Mouse (Mus musculus) erythroblast, embryonic 14.5 days (primary cell): ENCODE results near the gene 4930550C14Rik. TPM values are rescaled to one million over a fixed set of nuclear protein-coding genes. Genes with fewer than 3 reads are reported as not detected.

ENCODE experiments used
- H3K27me3 ChIP-seq: 2 replicates; pipeline ENCODE4 v1.6.1; 2012; ENCODE audit warnings: inconsistent platforms; ENCODE audit not compliant: control insufficient read depth
- H3K36me3 ChIP-seq: 2 replicates; pipeline ENCODE4 v1.6.1; 2012; ENCODE audit warnings: mild to moderate bottlenecking, inconsistent platforms; ENCODE audit not compliant: control insufficient read depth
- H3K4me1 ChIP-seq: 2 replicates; pipeline ENCODE4 v1.6.1; 2012; ENCODE audit warnings: inconsistent platforms; ENCODE audit not compliant: control insufficient read depth
- H3K4me3 ChIP-seq: replicated peaks from 2 replicates; pipeline ENCODE3; 2012; ENCODE audit warnings: moderate library complexity, mild to moderate bottlenecking, inconsistent platforms
- H3K9me3 ChIP-seq: 2 replicates; pipeline ENCODE4 v1.6.1; 2012; ENCODE audit warnings: low read length, inconsistent platforms, mixed read lengths; ENCODE audit not compliant: control insufficient read depth
- GATA1 ChIP-seq: IDR thresholded peaks from 2 replicates; pipeline ENCODE4 v1.6.1; 2012; ENCODE audit warnings: low read length, inconsistent platforms, mixed read lengths
- TAL1 ChIP-seq: IDR thresholded peaks from 3 replicates; pipeline ENCODE4 v1.6.1; 2012; ENCODE audit warnings: low read length, inconsistent platforms, mixed read lengths
- polyA plus RNA-seq: library from polyadenylated mRNA; stranded (reverse); fragments of >175 nt; gene quantifications from 2 replicates; pipeline ENCODE4 v1.2.3, GENCODE M21; 2012

4930550C14Rik gene
- polyA plus RNA-seq = 0.06 and 0.09 TPM in 2 replicates

DNA sequence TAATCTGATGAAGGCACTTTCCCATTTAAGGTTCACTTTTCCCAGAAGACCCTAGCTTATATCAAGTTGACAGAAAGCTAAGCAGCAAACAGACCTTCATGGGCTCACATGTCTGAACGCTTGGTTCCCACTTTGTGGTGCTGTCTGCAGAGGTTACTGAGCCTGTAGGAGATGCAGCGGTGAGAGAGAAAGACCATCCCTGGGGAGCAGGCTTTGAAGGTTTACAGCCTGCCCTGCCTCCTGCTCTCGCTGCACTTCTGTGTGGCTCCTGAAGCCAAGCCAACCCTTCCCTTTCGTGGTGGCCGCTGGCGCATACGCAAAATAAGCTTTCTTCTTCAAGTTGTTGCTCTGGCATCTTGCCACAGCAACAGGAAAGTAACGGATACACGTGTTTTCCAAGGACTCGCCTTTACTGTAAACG lies at the start of gene 4930550C14Rik:
4930550C14Rik (plus strand) TSS at position 35 of the 421 bp plus-strand sequence.
- H3K4me1 ChIP-seq = peaks cover 7% of the 10 kb centered on the region
- H3K4me3 ChIP-seq = no peak within 1 kb of the TSS
- H3K9me3 ChIP-seq = no peaks in the 10 kb centered on the region
- TF ChIP-seq GATA1 (no peak), TAL1 (no peak)
- H3K27me3 ChIP-seq = no peaks in the 10 kb centered on the region
- no peaks in the 10 kb centered on the region for H3K36me3 ChIP-seq

DNA sequence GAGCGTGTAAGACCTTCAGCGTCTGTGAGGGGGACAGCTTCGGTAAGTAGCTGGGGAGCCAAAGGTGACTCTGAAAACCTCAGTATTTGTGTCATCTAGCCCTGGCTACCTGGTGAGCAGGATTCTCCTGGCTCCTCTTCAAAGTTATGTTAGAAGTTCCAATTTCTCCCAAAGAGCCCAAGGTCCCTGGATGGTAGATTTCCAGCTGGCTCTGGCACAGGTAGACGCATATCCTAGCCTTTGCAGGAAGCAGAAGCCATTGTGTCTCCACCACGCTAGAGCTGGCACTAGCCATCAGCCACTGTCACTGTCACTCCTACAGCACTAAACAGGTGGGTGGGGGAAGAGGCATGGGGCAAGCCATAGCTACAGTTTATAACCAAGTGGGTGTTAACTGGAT lies 49.0 kb upstream of the 4930550C14Rik start:
- Histone ChIP-seq H3K36me3 (no peaks in the 10 kb centered on the region), H3K4me3 (no peak overlapping the region), H3K4me1 (no peaks in the 10 kb centered on the region), H3K27me3 (no peaks in the 10 kb centered on the region), H3K9me3 (no peaks in the 10 kb centered on the region)
- TF ChIP-seq TAL1 = no peak
- no peak for TF ChIP-seq GATA1

DNA sequence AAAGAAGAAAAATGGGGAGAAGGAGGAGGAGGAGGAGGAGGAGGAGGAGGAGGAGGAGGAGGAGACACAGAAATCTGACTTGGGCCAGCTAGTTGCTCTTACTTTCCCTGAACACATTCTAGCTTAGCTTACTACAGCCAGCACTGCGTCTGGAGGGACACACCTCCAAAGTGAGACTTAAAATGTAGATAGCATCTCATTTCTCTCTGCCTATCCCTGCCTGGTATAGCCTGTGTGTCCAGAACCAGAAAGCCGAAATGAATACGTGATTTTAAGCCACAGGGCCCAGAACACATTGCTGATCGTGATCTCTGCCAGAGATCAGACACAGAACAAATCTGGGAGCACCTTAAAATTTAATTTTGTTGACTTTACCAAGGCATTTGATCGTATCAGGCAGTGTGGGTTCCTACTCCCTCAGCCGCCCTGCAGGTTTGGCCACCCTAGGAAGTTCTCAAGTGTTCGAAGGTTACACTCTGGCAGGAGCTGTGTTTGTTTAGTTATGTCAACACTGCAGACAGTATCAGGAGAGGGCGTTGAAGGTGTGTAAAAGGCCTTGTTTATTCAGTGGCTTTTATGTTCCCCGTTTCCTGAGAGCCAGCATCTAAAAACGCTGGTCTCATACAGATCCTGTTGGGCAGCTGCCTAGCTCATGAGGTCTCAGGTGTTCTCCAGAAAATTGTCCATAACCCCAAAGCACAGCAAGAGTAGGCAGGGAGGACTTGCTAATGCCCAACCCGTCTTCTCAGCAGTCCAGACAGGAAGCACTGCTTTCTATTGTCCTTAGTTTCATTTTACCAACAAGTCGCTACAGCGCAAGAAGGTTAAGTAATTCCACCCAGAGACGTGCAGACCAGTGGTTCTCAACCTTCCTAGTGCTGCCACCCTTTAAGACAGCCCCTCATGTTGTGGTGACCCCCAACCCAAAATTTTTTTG lies 45.6 kb upstream of the 4930550C14Rik start:
- Histone ChIP-seq H3K4me1 (no peaks in the 10 kb centered on the region), H3K36me3 (no peaks in the 10 kb centered on the region), H3K4me3 (no peak overlapping the region), H3K9me3 (no peaks in the 10 kb centered on the region), H3K27me3 (no peaks in the 10 kb centered on the region)
- TF ChIP-seq GATA1 (no peak), TAL1 (no peak)

DNA sequence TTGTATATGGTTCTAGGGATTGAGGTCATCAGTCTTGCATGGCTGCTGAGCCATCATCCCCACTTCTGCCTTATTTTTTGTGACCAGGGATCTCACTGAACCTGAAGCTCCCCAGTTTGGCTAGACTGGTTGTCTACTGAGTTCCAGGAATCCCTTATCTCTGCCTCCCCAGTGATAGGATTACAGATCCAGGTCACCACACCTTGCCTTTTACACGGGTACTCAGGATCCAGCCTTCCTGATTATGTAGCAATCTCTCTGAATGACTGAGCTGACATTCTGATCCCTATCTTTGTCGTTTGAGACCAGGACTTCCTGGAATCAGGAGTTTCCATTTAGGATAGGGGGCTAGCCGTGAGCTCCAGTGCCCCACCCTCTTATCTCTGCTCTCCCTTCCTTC lies 30.8 kb upstream of the 4930550C14Rik start:
- H3K4me1 ChIP-seq = no peaks in the 10 kb centered on the region
- TF ChIP-seq TAL1 (no peak), GATA1 (no peak)
- H3K27me3 ChIP-seq = no peaks in the 10 kb centered on the region
- no peaks in the 10 kb centered on the region for H3K9me3 ChIP-seq
- H3K36me3 ChIP-seq = no peaks in the 10 kb centered on the region
- H3K4me3 ChIP-seq = no peak overlapping the region

DNA sequence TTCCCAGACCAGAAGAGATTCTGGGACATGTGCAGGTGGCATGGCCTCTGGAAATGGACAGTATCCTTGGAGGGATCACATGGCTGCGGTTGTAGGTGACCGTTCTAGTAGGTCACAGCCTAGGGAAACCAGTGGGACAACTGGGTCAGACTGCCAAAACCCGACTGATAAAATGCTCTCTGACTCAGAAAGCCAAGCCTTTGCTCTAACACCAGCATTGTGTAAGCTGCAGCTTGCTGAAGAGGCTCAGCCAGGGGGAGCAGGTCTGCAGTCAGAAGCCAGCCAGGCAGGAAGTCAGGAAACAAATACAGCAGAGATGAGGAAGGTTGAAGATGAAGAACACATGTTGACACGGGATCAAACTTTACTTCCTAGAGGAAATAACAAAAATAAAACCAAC lies 26.2 kb upstream of the 4930550C14Rik start:
- H3K27me3 ChIP-seq = no peaks in the 10 kb centered on the region
- TF ChIP-seq TAL1 = no peak
- TF ChIP-seq GATA1 = no peak
- H3K4me1 ChIP-seq = no peaks in the 10 kb centered on the region
- H3K9me3 ChIP-seq = no peaks in the 10 kb centered on the region
- H3K36me3 ChIP-seq = no peaks in the 10 kb centered on the region
- H3K4me3 ChIP-seq = no peak overlapping the region

DNA sequence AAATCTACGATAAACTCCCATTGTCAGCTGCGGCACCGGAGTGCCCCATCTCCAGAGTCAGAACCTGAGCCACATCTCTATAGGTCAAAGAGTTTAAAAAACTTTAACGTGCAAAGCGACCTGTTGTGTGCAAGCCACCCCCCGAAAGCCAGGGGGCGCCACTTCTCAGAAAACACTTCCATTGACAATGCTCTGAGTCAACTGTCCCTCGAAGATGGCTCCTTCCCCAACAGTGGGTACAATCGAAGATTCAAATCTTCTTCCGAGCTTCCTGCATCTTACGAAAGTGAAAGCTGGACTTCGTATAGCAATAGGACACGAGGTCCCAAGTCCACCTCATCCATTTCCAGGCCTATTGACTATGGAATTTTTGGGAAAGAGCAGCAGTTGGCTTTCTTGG lies 25.3 kb upstream of the 4930550C14Rik start:
- no peaks in the 10 kb centered on the region for H3K4me1 ChIP-seq

DNA sequence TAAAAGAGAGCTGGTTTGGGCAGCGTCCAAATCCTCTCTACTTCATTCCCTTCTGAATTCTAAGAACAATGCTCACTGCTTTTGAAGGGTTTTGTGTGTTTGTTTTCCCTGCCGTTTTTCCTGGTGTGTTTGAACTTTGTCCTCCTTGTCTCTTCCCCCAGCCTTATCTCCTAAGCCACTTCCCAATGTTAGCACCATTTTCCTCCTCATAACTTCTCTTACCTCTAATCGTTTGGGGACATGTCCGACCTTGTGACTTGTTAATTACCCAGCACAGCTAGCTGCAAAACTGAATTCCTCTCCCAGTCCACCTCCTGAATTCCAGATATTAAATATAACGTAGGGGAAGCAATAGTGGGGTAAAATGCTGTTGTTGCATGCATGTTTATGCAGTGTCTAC lies 24.5 kb upstream of the 4930550C14Rik start:
- Histone ChIP-seq H3K27me3 (peaks cover 3% of the 10 kb centered on the region), H3K4me1 (no peaks in the 10 kb centered on the region), H3K36me3 (no peaks in the 10 kb centered on the region), H3K9me3 (no peaks in the 10 kb centered on the region), H3K4me3 (no peak overlapping the region)
- TF ChIP-seq TAL1 = no peak
- no peak for TF ChIP-seq GATA1

More for the DNA sequence above, 25.3 kb upstream of the 4930550C14Rik start:
- Histone ChIP-seq H3K4me3 (no peak overlapping the region), H3K27me3 (no peaks in the 10 kb centered on the region), H3K9me3 (no peaks in the 10 kb centered on the region), H3K36me3 (no peaks in the 10 kb centered on the region)
- TF ChIP-seq GATA1 (no peak), TAL1 (no peak)

DNA sequence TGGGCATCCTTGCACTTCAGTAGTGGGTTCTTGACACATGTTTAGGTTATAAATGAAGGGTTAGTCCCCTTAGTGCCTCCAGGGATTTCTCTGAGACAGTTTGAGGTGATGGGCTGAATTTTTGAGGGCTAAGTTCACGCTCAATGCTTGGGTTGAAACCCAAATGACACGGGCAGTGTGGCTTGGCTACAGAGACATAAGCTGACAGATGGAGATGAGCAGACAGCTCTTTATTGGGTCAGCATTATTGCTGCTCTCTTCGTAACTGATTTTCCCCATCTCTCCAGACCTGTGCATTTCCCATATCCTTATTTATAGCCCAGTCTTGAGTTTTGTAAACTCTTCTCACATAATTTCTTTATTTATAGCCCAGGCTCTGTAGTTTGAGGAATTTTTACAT lies 24.0 kb upstream of the 4930550C14Rik start:
- Histone ChIP-seq H3K4me1 (no peaks in the 10 kb centered on the region), H3K4me3 (no peak overlapping the region), H3K36me3 (no peaks in the 10 kb centered on the region), H3K9me3 (no peaks in the 10 kb centered on the region), H3K27me3 (peaks cover 8% of the 10 kb centered on the region)
- no peak for TF ChIP-seq TAL1

DNA sequence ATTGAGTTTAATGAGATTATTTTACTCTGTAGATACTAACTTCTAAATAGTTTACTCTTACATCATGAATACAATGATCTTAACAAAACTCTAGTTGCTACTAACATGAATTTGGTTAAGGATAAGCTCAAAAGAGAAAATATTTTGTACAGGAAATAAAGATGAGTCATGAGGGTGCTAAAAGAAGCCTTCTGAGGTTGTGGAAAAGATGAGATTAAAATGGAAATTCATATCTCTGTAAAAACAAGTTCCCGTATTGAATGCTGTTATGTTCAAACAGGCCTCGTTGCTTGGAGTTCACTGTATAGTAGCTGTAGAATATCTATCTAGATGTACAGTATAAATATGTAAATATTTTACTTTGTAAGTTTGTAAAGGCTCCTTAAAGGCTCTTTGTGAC lies 21.5 kb upstream of the 4930550C14Rik start:
- TF ChIP-seq TAL1 = no peak
- no peak for TF ChIP-seq GATA1
- Histone ChIP-seq H3K27me3 (peaks cover 29% of the 10 kb centered on the region), H3K4me1 (peaks cover 9% of the 10 kb centered on the region), H3K36me3 (no peaks in the 10 kb centered on the region), H3K4me3 (no peak overlapping the region), H3K9me3 (no peaks in the 10 kb centered on the region)
